Comparison of ENCODE assay signal across 32 mouse cellular contexts in genomic region chr2:44444938-44445337, GRCm38 (mm10).
"Had no signal": no experiment of that assay in that cellular context is flagged by ENCODE, and none has a peak within 500 bp of the region (broad histone marks: within the 10 kb centered on the region; RNA-seq: fewer than 3 reads in every experiment).

No protein-coding gene starts in this region.

- H3K9ac ChIP-seq: limb, embryonic 12.5 days; limb, embryonic 13.5 days; limb, embryonic 15.5 days; liver, embryonic 12.5 days; liver, embryonic 13.5 days; liver, embryonic 14.5 days; liver, embryonic 15.5 days; liver, postnatal 0 days; lung, embryonic 14.5 days; lung, embryonic 15.5 days; midbrain, embryonic 12.5 days; midbrain, embryonic 13.5 days; midbrain, embryonic 15.5 days; neural tube, embryonic 12.5 days had no signal

- H3K9me3 ChIP-seq: liver, embryonic 12.5 days; liver, embryonic 13.5 days; liver, embryonic 15.5 days had no signal

- DNase-seq: left cerebral cortex, postnatal 4 days; liver; liver, embryonic 13.5 days; liver, postnatal 0 days; lung, adult 18-20 months; lung, adult 2 months; lung, embryonic 14.5 days; lung, postnatal 10 days; lung, postnatal 14 days; lung, postnatal 36 days; lung, postnatal 4 days; midbrain, embryonic 14.5 days had no signal

- H3K4me3 ChIP-seq: limb, embryonic 10.5 days; limb, embryonic 12.5 days; limb, embryonic 13.5 days; limb, embryonic 15.5 days; liver, embryonic 12.5 days; liver, embryonic 13.5 days; liver, embryonic 15.5 days; lung, embryonic 15.5 days; megakaryocyte, embryonic 14.5 days; midbrain, embryonic 10.5 days; midbrain, embryonic 12.5 days; midbrain, embryonic 13.5 days; midbrain, embryonic 15.5 days; myocyte; neural tube, embryonic 12.5 days had no signal

- H3K27ac ChIP-seq: limb, embryonic 10.5 days; limb, embryonic 12.5 days; limb, embryonic 13.5 days; limb, embryonic 15.5 days; liver, embryonic 12.5 days; liver, embryonic 13.5 days; liver, embryonic 14.5 days; liver, embryonic 15.5 days; lung, embryonic 15.5 days; macrophage; midbrain, embryonic 10.5 days; midbrain, embryonic 12.5 days; midbrain, embryonic 13.5 days; midbrain, embryonic 15.5 days; neural tube, embryonic 12.5 days had no signal

- H3K27me3 ChIP-seq: limb, embryonic 12.5 days; limb, embryonic 13.5 days; limb, embryonic 15.5 days; liver, embryonic 12.5 days; liver, embryonic 13.5 days; liver, embryonic 15.5 days; lung, embryonic 15.5 days; megakaryocyte, embryonic 14.5 days; midbrain, embryonic 12.5 days; midbrain, embryonic 13.5 days; midbrain, embryonic 15.5 days; neural tube, embryonic 12.5 days had no signal

- H3K4me1 ChIP-seq: limb, embryonic 10.5 days; limb, embryonic 12.5 days; limb, embryonic 13.5 days; limb, embryonic 15.5 days; liver, embryonic 12.5 days; liver, embryonic 13.5 days; liver, embryonic 15.5 days; lung, embryonic 15.5 days; megakaryocyte, embryonic 14.5 days; midbrain, embryonic 15.5 days; neural tube, embryonic 12.5 days had no signal

- H3K36me3 ChIP-seq: limb, embryonic 10.5 days; limb, embryonic 12.5 days; limb, embryonic 13.5 days; limb, embryonic 15.5 days; liver, embryonic 12.5 days; liver, embryonic 13.5 days; liver, embryonic 15.5 days; lung, embryonic 15.5 days; midbrain, embryonic 13.5 days; midbrain, embryonic 15.5 days; neural tube, embryonic 12.5 days had no signal

- H3K4me2 ChIP-seq: limb, embryonic 12.5 days; limb, embryonic 13.5 days; limb, embryonic 15.5 days; liver, embryonic 11.5 days; liver, embryonic 12.5 days; liver, embryonic 13.5 days; liver, embryonic 15.5 days; lung, embryonic 14.5 days; lung, embryonic 15.5 days; midbrain, embryonic 11.5 days; midbrain, embryonic 12.5 days; midbrain, embryonic 13.5 days; midbrain, embryonic 15.5 days; neural tube, embryonic 12.5 days had no signal

- ATAC-seq: liver, embryonic 12.5 days; liver, postnatal 0 days; lung, postnatal 0 days; midbrain, embryonic 13.5 days; midbrain, embryonic 15.5 days; midbrain, embryonic 16.5 days had no signal
